Mouse (Mus musculus) mesoderm, embryonic 11.5 days (tissue): ENCODE results near the gene Gmcl1.

ENCODE experiments used
- DNase-seq: peaks from one replicate; pipeline ENCODE4 v3.0.0-alpha.2; 2012; ENCODE audit warnings: low read depth, low spot score

The Gmcl1 gene

GRCm38 (mm10) chr6:86660161-86660877 lies 72.9 kb downstream of the Gmcl1 start:
- no peak for DNase-seq

- no peak for DNase-seq
Observed at GRCm38 (mm10) chr6:86658501-86658900, 74.7 kb downstream of the Gmcl1 start.

GRCm38 (mm10) chr6:86654270-86654916 lies 78.8 kb downstream of the Gmcl1 start:
- no peak for DNase-seq

- no peak for DNase-seq
Observed at GRCm38 (mm10) chr6:86653026-86653425, 80.2 kb downstream of the Gmcl1 start.

- no peak for DNase-seq
Observed at GRCm38 (mm10) chr6:86646143-86646542, 87.0 kb downstream of the Gmcl1 start.

GRCm38 (mm10) chr6:86645551-86645950 lies 87.6 kb downstream of the Gmcl1 start:
- no peak for DNase-seq

- no peak for DNase-seq
Observed at GRCm38 (mm10) chr6:86644775-86645400, 88.3 kb downstream of the Gmcl1 start.
